Mouse (Mus musculus) forebrain, postnatal 0 days (tissue): Measurements from ENCODE around the gene Retnlb. TPM values are rescaled to one million over a fixed set of nuclear protein-coding genes. Genes with fewer than 3 reads are reported as not detected.

Source experiments
- ATAC-seq: fragments of 200-750 bp; cut with Nextera tagmentation; 2 replicates; pipeline ENCODE4 v1.8.0; 2017; ENCODE audit warnings: mild to moderate bottlenecking, moderate library complexity
- DNase-seq: peaks from one replicate; pipeline ENCODE4 v3.0.0-alpha.2; 2015
- H3K27ac ChIP-seq: fragments of 300-500 bp; sonication (generic); 2 replicates; pipeline ENCODE4 v1.5.1; 2014; ENCODE audit warnings: low read depth, mild to moderate bottlenecking, antibody characterized with exemption, low read length, moderate library complexity, mixed read lengths
- H3K27me3 ChIP-seq: fragments of 300-500 bp; sonication (generic); 2 replicates; pipeline ENCODE4 v1.6.1; 2014; ENCODE audit warnings: mild to moderate bottlenecking, low read length, mixed read lengths; ENCODE audit not compliant: insufficient read depth
- H3K36me3 ChIP-seq: fragments of 300-500 bp; sonication (generic); 2 replicates; pipeline ENCODE4 v1.6.1; 2014; ENCODE audit warnings: mild to moderate bottlenecking, moderate library complexity; ENCODE audit not compliant: insufficient read depth
- H3K4me1 ChIP-seq: fragments of 300-500 bp; sonication (generic); 2 replicates; pipeline ENCODE4 v1.6.1; 2014; ENCODE audit warnings: antibody characterized with exemption; ENCODE audit not compliant: insufficient read depth
- H3K4me2 ChIP-seq: fragments of 300-500 bp; sonication (generic); 2 replicates; pipeline ENCODE4 v1.6.1; 2014; ENCODE audit warnings: low read depth, mild to moderate bottlenecking, moderate library complexity
- H3K4me3 ChIP-seq: fragments of 300-500 bp; sonication (generic); 2 replicates; pipeline ENCODE4 v1.5.1; 2014; ENCODE audit warnings: low read depth, low read length, mixed read lengths
- H3K9ac ChIP-seq: fragments of 300-500 bp; sonication (generic); 2 replicates; pipeline ENCODE4 v1.6.1; 2014; ENCODE audit warnings: mild to moderate bottlenecking
- H3K9me3 ChIP-seq: fragments of 300-500 bp; sonication (generic); 2 replicates; pipeline ENCODE4 v1.6.1; 2016; ENCODE audit warnings: low read length
- CTCF ChIP-seq: sonication (generic); IDR thresholded peaks from 2 replicates; pipeline ENCODE4 v1.5.1; 2016; ENCODE audit warnings: antibody characterized with exemption, control low read depth, low read depth
- WGBS: fragments of 180-500 bp; shearing (Covaris S2); extraction: QIAGEN DNeasy Blood & Tissue Kit; methylation state at CpG from one replicate; pipeline ENCODE4 v1.1.7; 2014; 5-methylcytosine and 5-hydroxymethylcytosine counted together
- polyA plus RNA-seq: library from polyadenylated mRNA; unstranded; fragments of >200 nt; fragmentation: Nextera tagmentation; extraction: Ambion mirVana; gene quantifications from 2 replicates; pipeline ENCODE4 v1.2.1, GENCODE M21; 2015
- total RNA-seq: library from RNA; depleted of rRNA; stranded (reverse); fragments of >200 nt; gene quantifications from 2 replicates; pipeline ENCODE4 v1.2.3, GENCODE M21; 2014

The Retnlb gene
- total and polyA plus RNA-seq, 2 experiments from 2014 or later: not detected

GRCm38 (mm10) chr16:48799470-48799869 lies 17.2 kb upstream of the Retnlb start:
- Histone ChIP-seq H3K4me2 (no peak overlapping the region), H3K9ac (no peak overlapping the region), H3K9me3 (no peaks in the 10 kb centered on the region), H3K27me3 (no peaks in the 10 kb centered on the region), H3K4me1 (no peaks in the 10 kb centered on the region), H3K27ac (no peak overlapping the region), H3K4me3 (no peak overlapping the region), H3K36me3 (no peaks in the 10 kb centered on the region)
- ATAC-seq (no peak), DNase-seq (no peak)
- 90% methylated on average over 3 of the region's 3 CpGs for WGBS
- TF ChIP-seq CTCF: no peak

GRCm38 (mm10) chr16:48800906-48801305 lies 15.8 kb upstream of the Retnlb start:
- no peak overlapping the region for H3K9ac ChIP-seq
- no peak overlapping the region for H3K4me3 ChIP-seq
- DNase-seq (no peak), ATAC-seq (no peak)
- no peaks in the 10 kb centered on the region for H3K27me3 ChIP-seq
- H3K4me2 ChIP-seq: no peak overlapping the region
- WGBS: 93% methylated on average over 2 of the region's 2 CpGs
- H3K4me1 ChIP-seq: no peaks in the 10 kb centered on the region
- H3K27ac ChIP-seq: no peak overlapping the region
- no peaks in the 10 kb centered on the region for H3K9me3 ChIP-seq
- TF ChIP-seq CTCF: no peak
- H3K36me3 ChIP-seq: no peaks in the 10 kb centered on the region

GRCm38 (mm10) chr16:48805412-48805811 lies 11.2 kb upstream of the Retnlb start:
- ATAC-seq (no peak), DNase-seq (no peak)
- no peak overlapping the region for H3K9ac ChIP-seq
- 88% methylated on average over 1 of the region's 1 CpGs for WGBS
- H3K4me1 ChIP-seq: no peaks in the 10 kb centered on the region
- H3K27ac ChIP-seq: no peak overlapping the region
- H3K36me3 ChIP-seq: no peaks in the 10 kb centered on the region
- H3K27me3 ChIP-seq: no peaks in the 10 kb centered on the region
- H3K9me3 ChIP-seq: no peaks in the 10 kb centered on the region
- TF ChIP-seq CTCF: no peak
- no peak overlapping the region for H3K4me3 ChIP-seq
- no peak overlapping the region for H3K4me2 ChIP-seq

- no peaks in the 10 kb centered on the region for H3K27me3 ChIP-seq
Measured at GRCm38 (mm10) chr16:48806521-48806920, 10.1 kb upstream of the Retnlb start.

GRCm38 (mm10) chr16:48809374-48809773 lies 7.3 kb upstream of the Retnlb start:
- TF ChIP-seq CTCF: peak; percentile 46
- Histone ChIP-seq H3K4me2 (no peak overlapping the region), H3K4me3 (no peak overlapping the region), H3K36me3 (no peaks in the 10 kb centered on the region), H3K27ac (no peak overlapping the region), H3K9ac (no peak overlapping the region), H3K27me3 (no peaks in the 10 kb centered on the region), H3K9me3 (no peaks in the 10 kb centered on the region), H3K4me1 (no peaks in the 10 kb centered on the region)
- WGBS: 62% methylated on average over 2 of the region's 2 CpGs
- DNase-seq (peak; percentile 18), ATAC-seq (no peak)

More at GRCm38 (mm10) chr16:48806521-48806920, 10.1 kb upstream of the Retnlb start:
- Histone ChIP-seq H3K4me1 (no peaks in the 10 kb centered on the region), H3K4me3 (no peak overlapping the region), H3K27ac (no peak overlapping the region), H3K9me3 (no peaks in the 10 kb centered on the region), H3K4me2 (no peak overlapping the region), H3K9ac (no peak overlapping the region), H3K36me3 (no peaks in the 10 kb centered on the region)
- DNase-seq: no peak
- 91% methylated on average over 1 of the region's 1 CpGs for WGBS
- TF ChIP-seq CTCF: no peak
- no peak for ATAC-seq

- Histone ChIP-seq H3K9ac (no peak overlapping the region), H3K4me1 (no peaks in the 10 kb centered on the region), H3K9me3 (no peaks in the 10 kb centered on the region), H3K4me3 (no peak overlapping the region), H3K4me2 (no peak overlapping the region), H3K27ac (no peak overlapping the region), H3K36me3 (no peaks in the 10 kb centered on the region), H3K27me3 (no peaks in the 10 kb centered on the region)
- no peak for TF ChIP-seq CTCF
- ATAC-seq (no peak), DNase-seq (no peak)
- WGBS: 89% methylated on average over 7 of the region's 7 CpGs
Measured at GRCm38 (mm10) chr16:48811881-48812436, 4.7 kb upstream of the Retnlb start.

- Histone ChIP-seq H3K27ac (no peak overlapping the region), H3K9me3 (no peaks in the 10 kb centered on the region), H3K4me2 (no peak overlapping the region), H3K36me3 (no peaks in the 10 kb centered on the region), H3K9ac (no peak overlapping the region), H3K27me3 (no peaks in the 10 kb centered on the region), H3K4me3 (no peak overlapping the region), H3K4me1 (no peaks in the 10 kb centered on the region)
- DNase-seq (no peak), ATAC-seq (no peak)
- no peak for TF ChIP-seq CTCF
- WGBS: 91% methylated on average over 6 of the region's 6 CpGs
Measured at GRCm38 (mm10) chr16:48818524-48818923, 1.9 kb downstream of the Retnlb start.
